Mouse (Mus musculus) thymus, adult 2 months (tissue): Measurements from ENCODE around the gene Aim2.

ENCODE experiments used
- CTCF ChIP-seq: fragments of 200-500 bp; IDR thresholded peaks from 2 replicates; pipeline ENCODE4 v1.5.1; 2012; ENCODE audit warnings: mild to moderate bottlenecking, control low read depth, low read length, moderate library complexity, borderline replicate concordance; ENCODE audit not compliant: control insufficient read depth, poor library complexity, insufficient read depth; ENCODE audit errors: extremely low read depth
- POLR2A ChIP-seq: fragments of 200-500 bp; IDR thresholded peaks from 2 replicates; pipeline ENCODE4 v1.6.1; 2012; ENCODE audit warnings: mild to moderate bottlenecking, low read length, control low read depth, moderate library complexity; ENCODE audit not compliant: control insufficient read depth, poor library complexity, insufficient read depth; ENCODE audit errors: extremely low read depth

DNA sequence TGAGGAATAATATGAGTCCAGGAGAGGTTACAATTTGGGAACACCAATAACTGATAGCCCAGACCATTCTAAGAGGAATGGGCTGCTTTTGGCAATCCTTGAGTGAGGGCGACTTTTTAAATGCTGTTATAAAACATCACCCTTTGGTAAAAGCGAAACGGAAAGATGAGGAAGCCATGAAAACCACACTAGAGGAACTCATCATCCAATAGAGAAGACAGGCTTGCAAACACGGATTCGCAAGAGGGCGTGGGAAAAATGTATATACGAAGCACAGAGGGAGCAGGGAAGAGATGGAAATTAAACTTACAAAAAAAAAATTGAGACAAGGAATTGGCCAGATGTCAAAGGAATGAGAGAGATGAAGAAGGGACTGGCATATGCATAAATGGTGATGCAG, 23.3 kb downstream of the Aim2 start:
- TF ChIP-seq CTCF (no peak), POLR2A (no peak)
